Mouse (Mus musculus) limb, embryonic 14.5 days (tissue): ENCODE data around the gene Fat1. TPM values are rescaled to one million over a fixed set of nuclear protein-coding genes. Genes with fewer than 3 reads are reported as not detected.

Experiments
- ATAC-seq: fragments of 200-750 bp; cut with Nextera tagmentation; 2 replicates; pipeline ENCODE4 v1.8.0; 2017; ENCODE audit warnings: low read depth, moderate number of reproducible peaks, moderate TSS enrichment; ENCODE audit not compliant: low FRiP score
- DNase-seq: peaks from one replicate; pipeline ENCODE4 v3.0.0-alpha.2; 2015; ENCODE audit warnings: low spot score
- H3K27ac ChIP-seq: fragments of 300-500 bp; sonication (generic); replicated peaks from 2 replicates; pipeline ENCODE4 v1.5.1; 2014; ENCODE audit warnings: low read depth, mild to moderate bottlenecking, low read length, moderate library complexity, mixed read lengths
- H3K27me3 ChIP-seq: fragments of 300-500 bp; sonication (generic); 2 replicates; pipeline ENCODE4 v1.6.1; 2014; ENCODE audit warnings: low read length, mixed read lengths; ENCODE audit not compliant: control insufficient read depth, insufficient read depth
- H3K36me3 ChIP-seq: fragments of 300-500 bp; sonication (generic); 2 replicates; pipeline ENCODE4 v1.6.1; 2014; ENCODE audit warnings: mild to moderate bottlenecking, low read length, moderate library complexity, mixed read lengths; ENCODE audit not compliant: control insufficient read depth, insufficient read depth
- H3K4me1 ChIP-seq: fragments of 300-500 bp; sonication (generic); 2 replicates; pipeline ENCODE4 v1.6.1; 2014; ENCODE audit warnings: antibody characterized with exemption, low read length, mixed read lengths; ENCODE audit not compliant: control insufficient read depth, insufficient read depth
- H3K4me2 ChIP-seq: fragments of 300-500 bp; sonication (generic); replicated peaks from 2 replicates; pipeline ENCODE4 v1.6.1; 2014; ENCODE audit warnings: low read depth, mild to moderate bottlenecking, low read length, moderate library complexity; ENCODE audit not compliant: severe bottlenecking
- H3K4me3 ChIP-seq: fragments of 300-500 bp; sonication (generic); replicated peaks from 2 replicates; pipeline ENCODE4 v1.5.1; 2014; ENCODE audit warnings: low read length
- H3K9ac ChIP-seq: fragments of 300-500 bp; sonication (generic); 2 replicates; pipeline ENCODE4 v1.6.1; 2014; ENCODE audit warnings: mild to moderate bottlenecking, low read depth, low read length, moderate library complexity; ENCODE audit not compliant: severe bottlenecking
- H3K9me3 ChIP-seq: fragments of 300-500 bp; sonication (generic); 2 replicates; pipeline ENCODE4 v1.6.1; 2016; ENCODE audit warnings: low read length; ENCODE audit not compliant: control insufficient read depth
- POLR2A ChIP-seq: fragments of 200-500 bp; IDR thresholded peaks from 2 replicates; pipeline ENCODE4 v1.8.0; 2012; ENCODE audit warnings: inconsistent platforms, mild to moderate bottlenecking, moderate library complexity, borderline replicate concordance; ENCODE audit not compliant: insufficient read depth, insufficient read length; ENCODE audit errors: extremely low read depth
- WGBS: fragments of 180-500 bp; shearing (Covaris S2); extraction: QIAGEN DNeasy Blood & Tissue Kit; methylation state at CpG from one replicate; pipeline ENCODE4 v1.1.7; 2014; 5-methylcytosine and 5-hydroxymethylcytosine counted together
- polyA plus RNA-seq, 2 experiments: library from polyadenylated mRNA; depleted of rRNA in 1 of 2; stranded (reverse) in 1 of 2; unstranded in 1 of 2; fragments of >200 nt; fragmentation: Nextera tagmentation in 1 of 2; extraction: Ambion mirVana in 1 of 2; gene quantifications; 2 replicates each; pipeline versions ENCODE4 v1.2.1 to v1.2.3; 2012 to 2014

Gene Fat1
- polyA plus RNA-seq, 2 experiments, result 56.6 to 81.1 TPM

- H3K4me1 ChIP-seq, result peaks cover 23% of the 10 kb centered on the region
- H3K27ac ChIP-seq, result no peak overlapping the region
- H3K9me3 ChIP-seq, result no peaks in the 10 kb centered on the region
- no peak overlapping the region for H3K4me3 ChIP-seq
- H3K36me3 ChIP-seq, result peaks cover 22% of the 10 kb centered on the region
- H3K9ac ChIP-seq, result no peak overlapping the region
- no peak for ATAC-seq
- TF ChIP-seq POLR2A, result no peak
- no peak overlapping the region for H3K4me2 ChIP-seq
- no peaks in the 10 kb centered on the region for H3K27me3 ChIP-seq
- DNase-seq, result no peak
- 87% methylated on average over 12 of the region's 12 CpGs for WGBS
These were observed 27.5 kb downstream of the Fat1 start for GRCm38 (mm10) chr8:44962572-44963231.

- Histone ChIP-seq H3K9me3 (no peaks in the 10 kb centered on the region), H3K4me1 (peaks cover 27% of the 10 kb centered on the region), H3K4me3 (no peak overlapping the region), H3K27me3 (no peaks in the 10 kb centered on the region), H3K36me3 (peaks cover 7% of the 10 kb centered on the region; the same call in 1 of the 2 replicates), H3K4me2 (no peak overlapping the region), H3K27ac (no peak overlapping the region), H3K9ac (no peak overlapping the region)
- DNase-seq, result no peak
- no peak for TF ChIP-seq POLR2A
- ATAC-seq, result no peak
- WGBS, result 89% methylated on average over 8 of the region's 8 CpGs
These were observed 32.3 kb downstream of the Fat1 start for GRCm38 (mm10) chr8:44967521-44968039.

DNA sequence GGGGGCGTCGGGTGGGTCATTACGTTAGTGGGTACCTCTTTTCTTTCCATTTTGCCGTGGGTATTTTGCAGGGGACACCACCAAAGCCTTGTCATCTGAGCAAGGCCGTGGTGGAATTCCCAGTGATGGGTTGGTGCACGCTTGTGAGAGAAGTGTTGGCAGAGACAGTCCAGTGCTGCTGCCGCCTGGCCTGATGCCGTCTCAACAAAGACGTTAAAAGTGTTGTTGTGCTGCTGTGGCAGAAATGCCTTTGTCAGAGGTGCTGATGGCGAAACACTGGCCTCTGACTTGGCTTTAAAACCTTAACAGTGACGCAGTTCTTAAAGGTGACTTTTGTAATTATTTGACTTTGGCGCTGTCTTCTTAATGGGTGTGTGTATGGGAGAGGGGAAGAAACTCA, 34.8 kb downstream of the Fat1 start:
- no peak overlapping the region for H3K4me3 ChIP-seq
- no peak for DNase-seq
- H3K4me1 ChIP-seq, result peaks cover 38% of the 10 kb centered on the region
- ATAC-seq, result no peak
- H3K4me2 ChIP-seq, result no peak overlapping the region
- H3K27me3 ChIP-seq, result no peaks in the 10 kb centered on the region
- H3K9me3 ChIP-seq, result no peaks in the 10 kb centered on the region
- no peak overlapping the region for H3K9ac ChIP-seq
- TF ChIP-seq POLR2A, result no peak
- no peak overlapping the region for H3K27ac ChIP-seq
- no peaks in the 10 kb centered on the region; the same call in 1 of the 2 replicates for H3K36me3 ChIP-seq
- WGBS, result 33% methylated on average over 12 of the region's 12 CpGs

GRCm38 (mm10) chr8:44971346-44971745, 36.1 kb downstream of the Fat1 start:
- no peak for TF ChIP-seq POLR2A
- Histone ChIP-seq H3K9ac (no peak overlapping the region), H3K4me1 (peaks cover 38% of the 10 kb centered on the region), H3K4me3 (no peak overlapping the region), H3K4me2 (no peak overlapping the region), H3K27ac (no peak overlapping the region), H3K27me3 (no peaks in the 10 kb centered on the region), H3K9me3 (no peaks in the 10 kb centered on the region), H3K36me3 (no peaks in the 10 kb centered on the region)
- DNase-seq (no peak), ATAC-seq (no peak)
- WGBS, result 20% methylated on average over 6 of the region's 6 CpGs

- no peak overlapping the region for H3K9ac ChIP-seq
- H3K9me3 ChIP-seq, result no peaks in the 10 kb centered on the region
- H3K36me3 ChIP-seq, result no peaks in the 10 kb centered on the region
- H3K27me3 ChIP-seq, result no peaks in the 10 kb centered on the region
- H3K27ac ChIP-seq, result no peak overlapping the region
- H3K4me3 ChIP-seq, result no peak overlapping the region
- H3K4me2 ChIP-seq, result no peak overlapping the region
- ATAC-seq (no peak), DNase-seq (no peak)
- H3K4me1 ChIP-seq, result peaks cover 38% of the 10 kb centered on the region
- 46% methylated on average over 5 of the region's 5 CpGs for WGBS
- TF ChIP-seq POLR2A, result no peak
These were observed 36.7 kb downstream of the Fat1 start for GRCm38 (mm10) chr8:44971964-44972363.

GRCm38 (mm10) chr8:44975113-44975512, 39.9 kb downstream of the Fat1 start:
- no peaks in the 10 kb centered on the region for H3K27me3 ChIP-seq
- TF ChIP-seq POLR2A, result no peak
- ATAC-seq (no peak), DNase-seq (no peak)
- no peak overlapping the region for H3K4me3 ChIP-seq
- H3K4me1 ChIP-seq, result peaks cover 47% of the 10 kb centered on the region
- H3K4me2 ChIP-seq, result no peak overlapping the region
- no peaks in the 10 kb centered on the region for H3K36me3 ChIP-seq
- no peaks in the 10 kb centered on the region for H3K9me3 ChIP-seq
- 21% methylated on average over 9 of the region's 9 CpGs for WGBS
- H3K27ac ChIP-seq, result no peak overlapping the region
- H3K9ac ChIP-seq, result no peak overlapping the region
